Mouse (Mus musculus): ENCODE results near the gene Hist1h4f. TPM values are rescaled to one million over a fixed set of nuclear protein-coding genes. Genes with fewer than 3 reads are reported as not detected.
"Not testable (repeated sequence)": the region's sequence is repeated elsewhere in the genome, so short reads cannot be mapped to it uniquely, and the experiment has no call there.

Hist1h4f gene
- 13.7 and 21.4 TPM in 2 replicates for polyA plus RNA-seq (2012; rRNA removed)
- polyA plus RNA-seq (2014; fragmentation: Nextera tagmentation; extraction: Ambion mirVana): 2.6 and 2.8 TPM in 2 replicates

DNA sequence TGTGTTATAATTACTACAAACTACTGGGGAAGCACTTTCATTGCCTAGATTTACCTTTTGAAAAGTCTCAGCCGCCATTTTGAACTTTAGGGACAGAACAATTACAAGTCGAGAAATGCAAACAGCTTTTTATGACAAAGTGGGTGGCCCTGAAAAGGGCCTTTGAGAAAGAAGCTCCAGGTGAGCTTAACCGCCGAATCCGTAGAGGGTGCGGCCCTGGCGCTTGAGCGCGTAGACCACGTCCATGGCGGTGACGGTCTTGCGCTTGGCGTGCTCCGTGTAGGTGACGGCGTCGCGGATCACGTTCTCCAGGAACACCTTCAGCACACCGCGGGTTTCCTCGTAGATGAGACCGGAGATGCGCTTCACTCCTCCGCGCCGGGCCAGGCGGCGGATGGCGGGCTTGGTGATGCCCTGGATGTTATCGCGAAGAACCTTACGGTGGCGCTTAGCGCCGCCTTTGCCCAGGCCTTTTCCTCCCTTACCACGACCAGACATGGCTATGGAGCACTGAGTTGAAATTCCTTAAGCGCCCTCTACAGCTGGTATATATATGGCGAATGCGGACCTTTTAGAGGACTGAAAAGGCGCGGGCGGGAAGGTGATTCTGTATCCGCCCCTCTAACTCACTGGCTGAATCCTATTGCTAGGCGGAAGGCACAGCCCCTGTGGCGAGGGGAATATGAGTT is at the start of gene Hist1h4f:
Hist1h4f (minus strand) TSS at position 503 of the 689 bp plus-strand sequence.
- peak; percentile 98 for DNase-seq (ENCODE audit: low spot score)
- under 1% methylated on average over 26 of the region's 47 CpGs for WGBS
- H3K27ac ChIP-seq (replicated peaks; ENCODE audit: low read depth, low read length): peak within 1 kb of the TSS; percentile 69
- H3K27me3 ChIP-seq (ENCODE audit: control insufficient read depth, insufficient read depth, low read length); H3K36me3 ChIP-seq (ENCODE audit: control insufficient read depth, insufficient read depth, low read length); H3K9me3 ChIP-seq (ENCODE audit: control insufficient read depth, low read length): not testable (repeated sequence)
- ATAC-seq (ENCODE audit: low FRiP score, low read depth): peak; percentile 86
- TF ChIP-seq POLR2A (IDR thresholded peaks at IDR 0.05; ENCODE audit: borderline replicate concordance, extremely low read depth, insufficient read depth, insufficient read length): peak; percentile 94; the same call in 1 of the 2 replicates
- H3K9ac ChIP-seq (ENCODE audit: low read depth, low read length, severe bottlenecking): peak within 1 kb of the TSS; percentile 48
- H3K4me2 ChIP-seq (replicated peaks; ENCODE audit: low read depth, low read length, severe bottlenecking): peak within 1 kb of the TSS; percentile 46
- H3K4me3 ChIP-seq (replicated peaks; ENCODE audit: low read length): peak within 1 kb of the TSS; percentile 36
- H3K4me1 ChIP-seq (ENCODE audit: control insufficient read depth, insufficient read depth, low read length): peaks cover 13% of the 10 kb centered on the region

DNA sequence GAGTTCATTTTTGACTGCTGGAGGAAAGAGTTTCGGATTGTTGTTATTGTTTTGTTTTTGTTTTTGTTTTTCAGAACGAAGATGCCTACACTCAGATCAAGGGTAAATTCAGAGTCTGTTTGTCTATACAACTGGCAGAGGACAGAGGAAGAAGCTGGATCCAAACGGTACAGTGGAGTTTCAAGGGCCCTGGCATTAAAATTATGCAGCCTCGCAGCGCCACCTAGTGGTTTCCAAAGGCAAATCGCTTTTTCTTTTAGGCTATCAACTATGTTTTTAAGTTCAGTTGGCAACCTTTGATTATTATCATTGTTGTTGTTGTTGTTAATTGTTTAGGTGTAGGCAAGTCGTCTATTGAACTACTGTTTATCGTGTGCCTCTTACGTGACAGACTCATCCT is 46.5 kb upstream of the Hist1h4f start:
- H3K4me3 ChIP-seq (replicated peaks; ENCODE audit: low read length): no peak overlapping the region

DNA sequence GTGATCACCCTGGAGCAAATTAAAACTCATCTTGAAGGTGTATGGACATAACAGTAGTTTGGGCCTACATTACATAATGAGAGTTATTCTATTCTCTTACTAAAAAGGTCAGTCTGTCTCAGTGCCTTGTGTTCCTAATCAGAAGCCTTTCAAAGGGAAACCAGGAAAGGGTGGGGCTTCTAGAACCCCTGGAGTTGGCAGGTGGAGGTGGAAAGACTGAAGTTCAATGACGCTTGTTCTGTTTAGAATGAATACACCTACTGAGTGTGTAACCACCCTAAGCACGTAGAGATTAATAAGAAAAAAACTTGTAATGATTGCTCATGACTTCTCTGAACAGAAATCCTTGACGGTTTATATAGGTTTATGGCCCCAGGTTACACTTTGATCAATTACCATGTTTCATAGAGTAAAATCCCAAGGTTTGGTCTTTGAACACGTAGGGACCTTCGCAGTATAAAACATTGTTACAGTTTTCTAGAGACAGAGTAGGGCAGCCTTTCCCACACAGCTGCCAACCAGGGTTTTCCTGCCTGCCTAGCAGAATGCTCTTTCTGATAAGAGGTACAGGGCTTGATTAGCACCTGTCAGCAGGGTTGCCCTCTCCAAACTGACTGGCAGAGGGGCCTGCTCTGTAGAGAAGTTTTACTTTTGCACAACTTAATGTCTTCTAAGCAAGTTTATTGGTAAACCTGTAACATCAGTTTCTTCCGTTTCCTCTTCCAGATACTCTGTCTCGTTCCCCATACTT is 44.3 kb upstream of the Hist1h4f start:
- no peaks in the 10 kb centered on the region for H3K9me3 ChIP-seq (ENCODE audit: control insufficient read depth, low read length)
- no peak overlapping the region for H3K9ac ChIP-seq (ENCODE audit: low read depth, low read length, severe bottlenecking)
- H3K27ac ChIP-seq (replicated peaks; ENCODE audit: low read depth, low read length): no peak overlapping the region
- H3K27me3 ChIP-seq (ENCODE audit: control insufficient read depth, insufficient read depth, low read length): no peaks in the 10 kb centered on the region
- TF ChIP-seq POLR2A (IDR thresholded peaks at IDR 0.05; ENCODE audit: borderline replicate concordance, extremely low read depth, insufficient read depth, insufficient read length): no peak
- H3K4me2 ChIP-seq (replicated peaks; ENCODE audit: low read depth, low read length, severe bottlenecking): no peak overlapping the region
- DNase-seq (ENCODE audit: low spot score): no peak
- WGBS: 72% methylated on average over 7 of the region's 7 CpGs
- H3K4me3 ChIP-seq (replicated peaks; ENCODE audit: low read length): no peak overlapping the region
- no peak for ATAC-seq (ENCODE audit: low FRiP score, low read depth)
- peaks cover 8% of the 10 kb centered on the region; the same call in 1 of the 2 replicates for H3K4me1 ChIP-seq (ENCODE audit: control insufficient read depth, insufficient read depth, low read length)
- H3K36me3 ChIP-seq (ENCODE audit: control insufficient read depth, insufficient read depth, low read length): no peaks in the 10 kb centered on the region

More for the DNA sequence above, 46.5 kb upstream of the Hist1h4f start:
- no peaks in the 10 kb centered on the region for H3K9me3 ChIP-seq (ENCODE audit: control insufficient read depth, low read length)
- no peak overlapping the region for H3K27ac ChIP-seq (replicated peaks; ENCODE audit: low read depth, low read length)
- no peaks in the 10 kb centered on the region for H3K27me3 ChIP-seq (ENCODE audit: control insufficient read depth, insufficient read depth, low read length)
- no peaks in the 10 kb centered on the region for H3K36me3 ChIP-seq (ENCODE audit: control insufficient read depth, insufficient read depth, low read length)
- ATAC-seq (ENCODE audit: low FRiP score, low read depth): peak; percentile 60; the same call in 1 of the 2 replicates
- H3K4me2 ChIP-seq (replicated peaks; ENCODE audit: low read depth, low read length, severe bottlenecking): no peak overlapping the region
- H3K9ac ChIP-seq (ENCODE audit: low read depth, low read length, severe bottlenecking): no peak overlapping the region
- WGBS: 7% methylated on average over 9 of the region's 9 CpGs
- DNase-seq (ENCODE audit: low spot score): peak; percentile 85
- TF ChIP-seq POLR2A (IDR thresholded peaks at IDR 0.05; ENCODE audit: borderline replicate concordance, extremely low read depth, insufficient read depth, insufficient read length): no peak
- peaks cover 4% of the 10 kb centered on the region; the same call in 1 of the 2 replicates for H3K4me1 ChIP-seq (ENCODE audit: control insufficient read depth, insufficient read depth, low read length)

DNA sequence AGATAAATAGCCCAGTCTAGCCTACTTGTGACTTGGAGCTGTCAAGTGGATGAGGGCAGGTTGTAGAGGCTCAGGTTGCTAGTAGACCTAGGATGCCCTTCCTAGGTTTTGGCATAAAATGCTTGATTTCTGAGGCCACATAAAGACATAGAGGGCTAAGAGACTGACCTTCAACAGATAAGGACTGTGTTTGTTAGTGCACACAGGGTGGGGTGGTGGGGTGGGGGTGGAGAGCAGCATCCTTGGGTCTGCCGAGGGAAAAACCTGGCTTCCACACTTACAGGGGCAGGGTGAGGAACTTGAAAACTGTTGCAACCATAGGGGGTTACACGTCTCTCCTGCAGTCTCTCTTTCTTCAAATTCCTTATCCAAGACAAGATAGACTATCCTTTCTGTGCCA is 43.7 kb upstream of the Hist1h4f start:
- peaks cover 8% of the 10 kb centered on the region; the same call in 1 of the 2 replicates for H3K4me1 ChIP-seq (ENCODE audit: control insufficient read depth, insufficient read depth, low read length)
- no peak for DNase-seq (ENCODE audit: low spot score)
- WGBS: 78% methylated on average over 2 of the region's 2 CpGs
- no peak for TF ChIP-seq POLR2A (IDR thresholded peaks at IDR 0.05; ENCODE audit: borderline replicate concordance, extremely low read depth, insufficient read depth, insufficient read length)
- H3K4me3 ChIP-seq (replicated peaks; ENCODE audit: low read length): no peak overlapping the region
- no peak for ATAC-seq (ENCODE audit: low FRiP score, low read depth)
- no peak overlapping the region for H3K27ac ChIP-seq (replicated peaks; ENCODE audit: low read depth, low read length)
- no peaks in the 10 kb centered on the region for H3K9me3 ChIP-seq (ENCODE audit: control insufficient read depth, low read length)
- no peak overlapping the region for H3K4me2 ChIP-seq (replicated peaks; ENCODE audit: low read depth, low read length, severe bottlenecking)
- H3K27me3 ChIP-seq (ENCODE audit: control insufficient read depth, insufficient read depth, low read length): no peaks in the 10 kb centered on the region
- no peaks in the 10 kb centered on the region for H3K36me3 ChIP-seq (ENCODE audit: control insufficient read depth, insufficient read depth, low read length)
- no peak overlapping the region for H3K9ac ChIP-seq (ENCODE audit: low read depth, low read length, severe bottlenecking)

DNA sequence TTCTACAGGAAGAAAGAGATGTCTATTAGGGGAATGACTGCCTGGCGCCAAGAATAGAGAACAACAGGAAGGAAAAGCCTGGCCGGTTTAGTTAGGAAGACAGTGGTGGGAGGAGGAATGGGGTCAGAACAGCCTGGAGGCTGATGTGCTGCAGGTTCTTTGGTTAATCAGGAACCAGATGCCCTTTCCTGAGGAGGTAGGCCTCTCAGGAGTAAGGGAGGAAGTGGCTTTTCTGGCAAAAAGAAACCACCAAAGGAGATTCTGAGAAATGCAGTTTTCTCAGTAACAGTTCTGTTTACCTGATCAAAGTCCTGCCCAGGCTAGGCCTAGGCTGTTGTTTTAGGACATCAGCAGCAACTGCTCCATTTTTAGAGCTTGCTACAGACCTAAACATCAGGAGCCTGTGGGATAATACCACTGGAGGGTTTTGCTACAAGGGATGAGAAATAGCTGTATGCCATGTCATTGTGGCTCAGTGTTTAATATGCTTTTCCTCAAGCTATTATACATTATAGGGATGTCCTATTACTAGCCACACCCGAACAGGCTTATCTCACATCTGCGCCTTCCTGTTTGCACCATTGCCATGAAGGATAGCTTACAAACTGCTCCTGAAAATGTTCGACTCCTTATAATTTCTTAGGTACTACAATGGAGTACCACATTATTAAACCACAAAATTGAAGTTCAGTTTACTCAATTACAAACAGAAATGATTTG is 41.8 kb upstream of the Hist1h4f start:
- no peak for DNase-seq (ENCODE audit: low spot score)
- WGBS: 61% methylated on average over 5 of the region's 5 CpGs
- peak overlapping the region; percentile 50 for H3K27ac ChIP-seq (replicated peaks; ENCODE audit: low read depth, low read length)

More for the DNA sequence above, 41.8 kb upstream of the Hist1h4f start:
- H3K9me3 ChIP-seq (ENCODE audit: control insufficient read depth, low read length): no peaks in the 10 kb centered on the region
- H3K9ac ChIP-seq (ENCODE audit: low read depth, low read length, severe bottlenecking): no peak overlapping the region
- TF ChIP-seq POLR2A (IDR thresholded peaks at IDR 0.05; ENCODE audit: borderline replicate concordance, extremely low read depth, insufficient read depth, insufficient read length): no peak
- no peak for ATAC-seq (ENCODE audit: low FRiP score, low read depth)
- no peaks in the 10 kb centered on the region for H3K27me3 ChIP-seq (ENCODE audit: control insufficient read depth, insufficient read depth, low read length)
- H3K4me1 ChIP-seq (ENCODE audit: control insufficient read depth, insufficient read depth, low read length): peaks cover 8% of the 10 kb centered on the region; the same call in 1 of the 2 replicates
- H3K4me3 ChIP-seq (replicated peaks; ENCODE audit: low read length): no peak overlapping the region
- no peak overlapping the region for H3K4me2 ChIP-seq (replicated peaks; ENCODE audit: low read depth, low read length, severe bottlenecking)
- H3K36me3 ChIP-seq (ENCODE audit: control insufficient read depth, insufficient read depth, low read length): no peaks in the 10 kb centered on the region
